Mouse (Mus musculus) monocyte, adult 5-6 weeks (primary cell): ENCODE results near the gene Hyal3. TPM values are rescaled to one million over a fixed set of nuclear protein-coding genes. Genes with fewer than 3 reads are reported as not detected.

Experiments used
- ATAC-seq: fragments of 153-309, 156-312 bp; replicated peaks from 2 replicates; pipeline ENCODE4 v1.8.0; 2017; ENCODE audit warnings: mild to moderate bottlenecking; ENCODE audit not compliant: low TSS enrichment, insufficient number of reproducible peaks, severe bottlenecking, poor library complexity, low FRiP score
- total RNA-seq: library from RNA; stranded (forward); fragments of 200-1000, 200-491, 200-594 nt; gene quantifications from 3 replicates; pipeline ENCODE4 v1.2.3, GENCODE M21; 2017

Gene Hyal3
- total RNA-seq, 1 experiment from 2014 or later: not detected

- ATAC-seq: no peak
Observed at GRCm38 (mm10) chr9:107607036-107607435, 26.4 kb downstream of the Hyal3 start.

DNA sequence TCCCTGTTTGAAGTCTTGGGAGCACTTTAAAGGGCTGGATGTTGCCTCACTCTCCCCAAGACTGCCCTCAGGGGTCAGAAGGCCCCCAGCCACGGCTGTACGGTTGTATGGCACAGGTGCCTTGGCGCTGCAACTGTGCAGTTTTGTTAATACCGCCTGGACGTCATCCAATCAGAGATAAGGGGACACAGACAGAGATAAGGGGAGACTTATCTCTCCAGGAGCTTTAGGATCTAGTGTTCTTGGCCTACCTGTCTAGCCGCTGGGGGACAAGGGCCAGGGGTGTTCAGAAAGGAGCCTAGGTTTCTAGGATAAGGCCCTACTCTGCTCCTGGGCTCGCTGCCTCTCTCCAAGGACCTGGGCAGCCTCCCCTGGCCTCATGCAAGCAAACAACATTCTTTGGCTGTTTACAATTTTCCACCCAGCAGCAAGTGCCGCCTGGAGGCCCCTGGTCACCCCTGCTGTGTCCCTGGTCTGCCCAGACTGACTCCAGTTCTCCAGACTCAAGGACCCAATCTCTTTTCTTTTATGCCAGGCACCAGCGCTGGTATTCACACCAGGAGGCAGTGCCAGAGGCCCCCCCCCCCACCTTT lies 27.1 kb downstream of the Hyal3 start:
- no peak for ATAC-seq

DNA sequence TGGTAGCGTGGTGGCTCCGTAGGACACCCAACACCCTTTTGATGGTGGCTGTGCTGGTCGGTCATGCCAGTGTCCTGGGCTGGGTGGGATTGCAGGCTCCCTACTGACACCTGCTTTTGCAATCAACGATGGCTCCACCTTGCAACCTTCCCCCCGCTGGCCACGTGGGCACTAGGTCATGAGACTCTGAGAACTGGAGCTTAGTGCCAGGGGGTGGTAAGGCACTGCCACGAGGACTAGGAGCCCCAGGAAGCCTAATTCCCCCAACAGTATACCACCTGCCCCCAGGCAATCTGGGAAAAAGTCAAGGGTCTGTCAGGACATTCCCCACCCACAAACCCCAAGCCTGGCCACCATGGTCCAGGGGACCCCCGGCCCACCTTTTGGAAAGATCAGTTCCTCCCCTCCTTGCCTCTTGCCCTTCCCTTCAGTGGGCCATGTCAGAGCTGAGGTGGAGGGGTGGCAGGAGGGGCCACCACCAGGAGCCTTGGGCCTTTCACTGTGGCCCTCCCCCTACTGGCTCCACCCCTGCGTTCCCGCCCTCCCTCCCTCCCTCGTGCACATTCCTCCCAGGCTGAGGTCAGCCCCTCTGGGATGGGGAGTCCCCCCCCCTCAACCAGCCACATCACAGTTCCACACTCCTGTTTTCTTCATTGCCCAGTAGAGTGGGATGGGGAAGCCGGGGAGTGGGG lies 28.3 kb downstream of the Hyal3 start, which contains the start of gene Sema3b:
Gene Sema3b (minus strand): TSS at position 489 of the 692 bp plus-strand sequence.
- no peak for ATAC-seq

GRCm38 (mm10) chr9:107609433-107609830 lies 28.8 kb downstream of the Hyal3 start:
- ATAC-seq: no peak

DNA sequence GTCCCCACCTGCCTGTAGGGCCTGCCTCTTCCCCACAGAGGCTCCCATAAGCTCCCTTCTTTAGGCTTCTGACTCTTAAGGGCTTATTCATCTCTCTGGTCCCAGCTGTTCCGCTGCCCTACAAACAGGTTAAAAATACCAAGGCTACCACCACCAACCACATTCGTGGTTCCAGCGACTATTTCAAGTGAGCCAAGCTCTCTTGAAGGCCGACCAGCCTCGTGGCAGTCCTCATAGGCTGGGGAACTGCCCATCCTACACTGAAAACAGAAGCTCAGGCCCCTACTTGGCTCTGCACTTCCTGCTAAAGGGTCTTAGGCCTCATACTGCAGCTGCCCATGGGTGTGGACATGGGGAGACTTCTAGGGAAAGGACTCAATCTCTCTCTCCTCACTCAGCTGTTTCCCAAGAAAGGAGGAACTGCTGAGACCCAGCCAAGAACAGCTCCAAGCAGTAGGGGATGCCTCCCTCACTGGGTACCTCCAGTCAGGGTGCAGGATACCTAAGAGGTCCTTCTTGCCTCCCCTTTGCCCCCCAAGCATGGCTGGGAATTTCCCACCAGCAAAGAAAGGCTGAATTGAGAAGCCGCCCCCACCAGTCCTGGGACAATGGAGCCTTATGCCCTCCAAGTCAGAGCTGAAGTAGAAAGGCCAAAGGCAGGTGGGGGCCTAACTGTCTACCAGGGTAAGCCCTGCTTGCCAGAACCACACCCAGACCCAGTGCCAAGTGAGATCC lies 31.0 kb downstream of the Hyal3 start:
- ATAC-seq: no peak

GRCm38 (mm10) chr9:107612191-107612944 lies 31.8 kb downstream of the Hyal3 start:
- ATAC-seq: peak; percentile 70

DNA sequence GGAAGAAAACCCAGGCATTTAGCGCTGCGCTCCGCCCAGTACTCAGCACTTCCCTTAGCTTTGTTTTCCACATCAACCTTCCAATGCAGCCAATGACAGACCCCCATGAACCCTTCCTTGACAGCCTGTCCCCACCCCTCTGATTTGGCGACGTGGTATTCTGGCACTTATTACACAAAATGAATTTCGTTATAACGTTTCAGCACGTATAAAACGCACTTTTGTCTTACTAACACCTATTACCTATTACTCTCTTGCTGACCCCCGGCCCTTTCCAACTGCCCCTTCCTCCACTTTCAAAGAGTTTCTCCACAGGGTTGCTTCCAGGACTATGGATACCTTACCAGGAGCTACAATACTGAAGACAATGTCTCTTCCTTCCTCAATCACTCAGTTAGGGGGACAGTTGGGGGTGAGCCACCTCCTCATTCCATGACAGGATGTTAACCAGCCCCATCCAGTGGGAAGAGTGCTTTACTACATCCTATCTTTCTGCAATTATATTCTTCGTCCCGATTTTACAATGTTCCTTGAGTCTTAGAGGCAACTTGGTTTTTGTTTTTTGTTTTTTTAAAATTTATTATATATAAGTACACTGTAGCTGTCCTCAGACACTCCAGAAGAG lies 32.4 kb downstream of the Hyal3 start:
- ATAC-seq: no peak

GRCm38 (mm10) chr9:107615035-107615434 lies 34.4 kb downstream of the Hyal3 start:
- ATAC-seq: no peak

DNA sequence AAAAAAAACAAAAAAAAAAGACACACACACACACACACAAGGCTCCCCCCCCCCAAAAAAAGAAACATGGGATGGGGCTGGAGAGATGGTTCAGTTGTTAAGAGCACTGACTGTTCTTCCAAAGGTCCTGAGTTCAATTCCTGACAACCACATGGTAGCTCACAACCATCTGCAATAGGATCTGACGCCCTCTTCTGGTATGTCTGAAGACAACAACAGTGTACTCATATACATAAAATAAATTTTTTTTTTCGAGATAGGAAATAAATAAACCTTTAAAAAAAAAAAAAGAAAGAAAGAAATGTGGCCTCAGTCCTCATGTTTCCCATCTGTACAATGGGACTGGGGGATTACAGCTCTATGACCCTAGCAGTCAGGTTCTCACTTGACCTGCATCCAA lies 36.8 kb downstream of the Hyal3 start:
- no peak for ATAC-seq

DNA sequence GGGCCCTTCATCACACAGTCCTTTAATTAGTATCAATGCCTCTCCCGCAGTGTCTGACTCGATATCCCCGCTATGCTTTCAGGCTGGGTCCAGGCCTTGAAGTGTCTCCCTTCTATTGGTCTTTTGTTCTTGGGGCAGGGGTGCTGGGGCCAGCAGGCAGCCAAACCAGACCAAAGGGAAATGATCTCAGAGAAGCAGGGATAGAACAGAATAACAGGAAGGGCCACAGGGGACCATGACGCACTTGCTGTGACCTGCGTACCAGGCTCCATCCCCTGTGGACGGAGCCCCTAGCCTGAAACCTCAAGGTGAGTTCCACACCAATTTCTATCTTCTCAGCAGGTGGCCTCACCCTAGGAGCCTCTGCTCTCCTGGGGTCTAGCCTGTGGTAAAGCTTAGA lies 37.5 kb downstream of the Hyal3 start:
- no peak for ATAC-seq

DNA sequence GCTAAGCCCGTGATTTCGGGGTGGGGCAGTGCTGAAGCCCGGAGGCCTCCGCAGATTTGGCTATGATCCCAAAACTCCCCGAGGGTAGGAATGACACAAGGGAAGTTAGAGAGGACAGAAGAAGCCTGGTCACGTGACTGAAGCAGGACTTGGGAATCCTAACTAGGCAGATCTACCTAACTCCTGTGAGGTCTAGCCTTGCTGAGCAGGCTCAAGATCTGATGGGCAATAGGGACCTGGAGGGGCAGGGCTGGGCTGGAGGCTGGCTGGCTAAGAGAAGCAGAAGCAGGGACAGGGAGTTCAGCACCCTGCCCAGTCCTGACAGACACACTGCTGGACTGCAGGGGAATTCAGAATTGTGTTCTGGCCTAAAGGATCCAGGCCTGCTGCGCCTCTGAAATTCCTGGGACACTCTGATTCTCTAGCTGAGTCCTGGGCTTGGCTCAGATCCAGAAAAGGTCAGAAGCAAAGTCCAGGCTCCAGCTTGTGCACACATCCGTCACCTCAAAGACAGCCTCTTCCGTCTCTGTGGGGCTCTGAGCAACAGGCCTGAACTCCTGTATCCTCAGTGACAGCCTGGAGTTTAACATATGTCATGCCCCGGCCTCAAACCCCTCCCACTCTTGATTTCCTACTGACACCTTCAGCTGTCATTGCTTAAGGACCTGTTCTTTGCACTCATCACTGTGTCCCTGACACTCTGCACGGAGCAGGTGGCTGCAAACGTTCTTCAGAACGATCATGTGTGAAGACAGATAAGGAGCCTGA lies 38.3 kb downstream of the Hyal3 start:
- ATAC-seq: no peak

DNA sequence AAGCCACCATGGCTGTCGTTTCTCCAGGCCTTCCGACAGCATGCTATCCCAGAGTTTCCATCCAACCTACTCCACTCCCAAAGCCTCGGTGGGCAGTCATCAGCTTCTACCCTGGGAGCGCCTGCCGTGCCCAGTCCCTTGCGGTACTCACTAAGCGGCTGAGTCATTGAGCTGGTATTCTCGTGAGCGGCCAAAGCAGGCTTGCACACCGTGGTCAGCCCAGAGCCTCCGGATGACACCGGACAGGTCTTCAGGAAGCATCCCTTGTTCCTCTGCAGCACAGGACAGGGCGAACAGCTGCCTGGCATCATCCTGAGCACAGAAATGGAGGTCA lies 38.9 kb downstream of the Hyal3 start:
- ATAC-seq: no peak

DNA sequence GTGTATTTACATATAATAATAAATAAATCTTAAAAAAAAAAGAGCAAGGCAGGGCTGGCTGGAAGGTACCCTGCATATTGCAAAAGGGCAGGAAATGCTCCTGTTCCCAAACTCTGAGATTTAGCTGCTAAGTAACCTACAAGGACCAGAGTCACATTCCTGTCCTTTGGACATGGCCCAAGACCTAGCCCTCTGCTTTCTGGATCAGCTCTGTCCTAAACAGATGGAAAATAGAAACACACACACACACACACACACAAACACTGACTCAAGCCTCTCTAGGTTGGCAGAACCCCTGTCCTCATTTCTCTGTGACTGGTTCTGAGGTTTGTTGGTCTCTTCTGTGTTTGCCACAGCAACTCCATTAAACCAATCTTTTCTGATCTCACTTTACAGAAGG lies 40.3 kb downstream of the Hyal3 start:
- no peak for ATAC-seq

DNA sequence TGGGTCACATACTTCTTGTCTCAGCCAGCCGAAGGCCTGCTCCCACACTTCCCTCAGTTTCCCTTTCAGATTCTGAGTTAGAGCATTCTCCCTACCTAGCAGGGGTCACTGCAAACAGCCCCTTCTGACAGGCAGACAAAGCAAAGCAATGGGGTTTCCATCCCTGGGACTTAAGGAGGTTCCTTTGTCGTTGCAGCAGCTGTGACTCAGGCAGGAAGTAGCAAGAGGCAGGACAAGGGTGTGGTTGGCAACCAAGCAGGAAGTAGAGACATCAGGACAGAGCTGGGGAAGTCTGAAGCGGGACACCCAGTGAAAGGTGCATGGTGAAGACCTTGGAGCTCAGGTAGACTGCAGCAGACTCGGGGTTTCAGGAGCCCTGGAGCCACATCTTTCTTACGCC lies 43.9 kb downstream of the Hyal3 start:
- ATAC-seq: peak; percentile 72

DNA sequence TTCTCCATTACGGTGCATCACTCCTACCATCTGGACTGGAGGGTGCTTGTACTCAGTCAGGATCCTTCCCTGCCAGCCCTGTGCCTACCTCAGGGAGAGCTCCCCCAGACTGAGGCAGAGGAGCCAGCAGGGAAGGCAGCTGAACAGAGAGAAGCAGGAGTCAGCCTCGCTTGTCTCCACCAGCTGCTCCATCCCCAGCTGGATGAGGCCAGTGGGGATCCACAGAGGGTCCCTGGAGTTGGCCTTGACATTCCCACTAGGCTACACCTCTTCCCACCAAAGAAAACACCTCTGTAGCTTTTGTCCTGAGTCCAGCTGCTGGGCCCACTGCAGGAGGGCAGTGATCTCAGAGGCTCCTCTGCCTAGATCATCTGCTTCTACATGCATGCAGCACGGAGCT lies 44.3 kb downstream of the Hyal3 start:
- ATAC-seq: no peak

- ATAC-seq: no peak
Observed at GRCm38 (mm10) chr9:107625351-107626128, 44.9 kb downstream of the Hyal3 start.

DNA sequence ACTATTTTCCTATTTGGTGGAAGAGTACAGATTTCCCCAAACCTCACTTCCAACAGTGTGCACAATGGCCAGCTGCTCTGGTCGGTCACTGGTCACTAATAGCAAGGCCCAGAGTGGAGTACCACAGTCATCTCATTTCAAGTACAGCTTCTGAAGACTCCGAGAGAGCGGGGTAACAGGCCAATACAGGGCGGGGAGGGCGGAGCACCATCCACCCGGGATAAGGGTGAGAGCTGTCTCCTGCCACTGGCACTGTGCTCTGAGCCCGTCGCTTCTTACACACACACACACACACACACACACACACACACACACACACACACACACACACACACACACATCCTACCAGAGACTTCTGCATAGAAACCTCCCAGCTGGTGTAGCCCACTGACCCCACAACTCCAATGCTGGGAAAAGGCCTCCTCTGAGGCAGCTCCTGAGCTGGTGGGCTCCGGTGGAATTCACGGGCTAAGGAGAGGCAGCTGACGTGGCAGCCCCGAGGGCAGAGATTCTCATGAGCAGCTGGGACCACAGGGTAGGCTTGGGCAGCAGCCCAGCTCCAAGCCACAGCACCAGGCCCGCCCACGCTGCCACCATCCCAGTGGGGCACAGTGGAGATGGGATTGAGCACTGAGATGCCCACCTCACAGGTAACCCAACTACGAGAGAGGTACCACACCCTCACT lies 45.7 kb downstream of the Hyal3 start:
- no peak for ATAC-seq
